Mouse (Mus musculus) lung, postnatal 14 days (tissue): ENCODE results near the gene Parp14.
A peak's percentile ranks its signal among the peaks of the same experiment; 100 is the strongest.

Experiments used
- DNase-seq: peaks from one replicate; pipeline ENCODE4 v3.0.0; 2021

The Parp14 gene

GRCm38 (mm10) chr16:35869656-35870055, 1.7 kb downstream of the Parp14 start:
- DNase-seq, result no peak

GRCm38 (mm10) chr16:35869126-35869525, 2.2 kb downstream of the Parp14 start:
- DNase-seq, result peak; percentile 7

GRCm38 (mm10) chr16:35867726-35868125, 3.6 kb downstream of the Parp14 start:
- no peak for DNase-seq

GRCm38 (mm10) chr16:35862057-35862456, 9.3 kb downstream of the Parp14 start:
- peak; percentile 28 for DNase-seq

GRCm38 (mm10) chr16:35860236-35860635, 11.1 kb downstream of the Parp14 start:
- peak; percentile 9 for DNase-seq

GRCm38 (mm10) chr16:35856766-35857165, 14.6 kb downstream of the Parp14 start:
- no peak for DNase-seq

GRCm38 (mm10) chr16:35855846-35856245, 15.5 kb downstream of the Parp14 start:
- no peak for DNase-seq

- DNase-seq, result no peak
Observed at GRCm38 (mm10) chr16:35847138-35847537, 24.2 kb downstream of the Parp14 start.

GRCm38 (mm10) chr16:35839680-35840079, 31.7 kb downstream of the Parp14 start:
- peak; percentile 31 for DNase-seq

- no peak for DNase-seq
Observed at GRCm38 (mm10) chr16:35834653-35835052, 36.7 kb downstream of the Parp14 start.

- DNase-seq, result no peak
Observed at GRCm38 (mm10) chr16:35832926-35833325, 38.4 kb downstream of the Parp14 start.

GRCm38 (mm10) chr16:35829999-35830398, 41.3 kb downstream of the Parp14 start:
- DNase-seq, result peak; percentile 5

GRCm38 (mm10) chr16:35817255-35818089, 53.9 kb downstream of the Parp14 start:
- DNase-seq, result peak; percentile 85

- DNase-seq, result no peak
Observed at GRCm38 (mm10) chr16:35813119-35813518, 58.2 kb downstream of the Parp14 start.

GRCm38 (mm10) chr16:35808838-35809237, 62.5 kb downstream of the Parp14 start:
- DNase-seq, result no peak

- DNase-seq, result no peak
Observed at GRCm38 (mm10) chr16:35807663-35807992, 63.7 kb downstream of the Parp14 start.

- DNase-seq, result no peak
Observed at GRCm38 (mm10) chr16:35806973-35807662, 64.2 kb downstream of the Parp14 start.

- DNase-seq, result no peak
Observed at GRCm38 (mm10) chr16:35803723-35804122, 67.6 kb downstream of the Parp14 start.

- DNase-seq, result no peak
Observed at GRCm38 (mm10) chr16:35802163-35802562, 69.2 kb downstream of the Parp14 start.

- no peak for DNase-seq
Observed at GRCm38 (mm10) chr16:35791962-35792521, 79.3 kb downstream of the Parp14 start.

- DNase-seq, result no peak
Observed at GRCm38 (mm10) chr16:35788330-35788729, 83.0 kb downstream of the Parp14 start.

- no peak for DNase-seq
Observed at GRCm38 (mm10) chr16:35787568-35788189, 83.7 kb downstream of the Parp14 start.

- DNase-seq, result no peak
Observed at GRCm38 (mm10) chr16:35787163-35787562, 84.2 kb downstream of the Parp14 start.
